Mouse (Mus musculus): ENCODE results near the gene Ccdc114. TPM values are rescaled to one million over a fixed set of nuclear protein-coding genes. Genes with fewer than 3 reads are reported as not detected.

Ccdc114 gene
- total RNA-seq, 2 experiments from 2014 or later, result 3.0 TPM

GRCm38 (mm10) chr7:45986893-45987292, 63.0 kb downstream of the Ccdc114 start:
- no peak for DNase-seq

- no peak for DNase-seq
These were observed 64.5 kb downstream of the Ccdc114 start for GRCm38 (mm10) chr7:45988344-45988743.

- no peak for DNase-seq
These were observed 68.6 kb downstream of the Ccdc114 start for GRCm38 (mm10) chr7:45992470-45992869.

Other genes with a start within 250 kb of the Ccdc114 start
- gene Ntn5, start 240.1 kb upstream of the Ccdc114 start, total RNA-seq (2021), result 1 to 10 TPM; 5.5 to 6.0 TPM
- 1 to 10 TPM; 2.0 to 2.7 TPM for gene Sec1, start 229.7 kb upstream of the Ccdc114 start, total RNA-seq (2021)
- gene Car11, start 224.2 kb upstream of the Ccdc114 start, total RNA-seq (2021), result 100 to 1,000 TPM; 191 to 217 TPM
- 10 to 100 TPM; 49.8 to 51.5 TPM for gene Dbp, start 219.0 kb upstream of the Ccdc114 start, total RNA-seq (2021)
- 100 to 1,000 TPM; 372 to 375 TPM for gene Rpl18, start 208.6 kb upstream of the Ccdc114 start, total RNA-seq (2021)
- gene Sphk2, start 206.1 kb upstream of the Ccdc114 start, total RNA-seq (2021), result 10 to 100 TPM; 36.6 to 37.2 TPM
- under 1 TPM; 0.12 to 0.13 TPM for gene Fam83e, start 202.9 kb upstream of the Ccdc114 start, total RNA-seq (2021)
- gene Spaca4, start 198.3 kb upstream of the Ccdc114 start, total RNA-seq (2021), result not detected
- gene Lmtk3, start 140.3 kb upstream of the Ccdc114 start, total RNA-seq (2021), result 100 to 1,000 TPM; 285 to 298 TPM
- gene Sult2b1, start 139.4 kb upstream of the Ccdc114 start, total RNA-seq (2021), result 1 to 10 TPM; 6.3 to 7.0 TPM
- gene Cyth2, start 109.5 kb upstream of the Ccdc114 start, total RNA-seq (2021), result 100 to 1,000 TPM; 138 to 150 TPM
- gene Kcnj14, start 99.3 kb upstream of the Ccdc114 start, total RNA-seq (2021), result 1 to 10 TPM; 1.6 to 2.4 TPM
- gene Grwd1, start 93.1 kb upstream of the Ccdc114 start, total RNA-seq (2021), result 10 to 100 TPM; 19.9 to 22.6 TPM
- gene Kdelr1, start 51.3 kb upstream of the Ccdc114 start, total RNA-seq (2021), result 10 to 100 TPM; 72.4 to 74.2 TPM
- 10 to 100 TPM; 10.9 to 11.4 TPM for gene Grin2d, start 45.7 kb upstream of the Ccdc114 start, total RNA-seq (2021)
- not detected for gene Syngr4, start 27.4 kb upstream of the Ccdc114 start, total RNA-seq (2021)
- gene Tmem143, start 27.1 kb upstream of the Ccdc114 start, total RNA-seq (2021), result 10 to 100 TPM; 20.8 to 25.9 TPM
- 1 to 10 TPM; 1.9 to 4.4 TPM for gene Emp3, start 2.7 kb upstream of the Ccdc114 start, total RNA-seq (2021)
- gene Abcc6, start 106.2 kb downstream of the Ccdc114 start, total RNA-seq (2021), result 1 to 10 TPM; 1.4 to 2.6 TPM
- gene Nomo1, start 109.6 kb downstream of the Ccdc114 start, total RNA-seq (2021), result 100 to 1,000 TPM; 102 to 104 TPM
- 10 to 100 TPM; 35.3 to 36.9 TPM for gene Kcnj11, start 176.7 kb downstream of the Ccdc114 start, total RNA-seq (2021)

Measured in layer of hippocampus, postnatal 36 days (tissue).